Mouse (Mus musculus) MEL (cell line): ENCODE results near the gene Mdm1. TPM values are rescaled to one million over a fixed set of nuclear protein-coding genes. Genes with fewer than 3 reads are reported as not detected.

ENCODE experiments used
- DNase-seq: peaks from one replicate; pipeline ENCODE4 v3.0.0; 2011; ENCODE audit warnings: low read depth, low spot score
- H3K27ac ChIP-seq: 2 replicates; pipeline ENCODE4 v1.5.1; 2012; ENCODE audit warnings: low read depth, mild to moderate bottlenecking, control low read depth, low read length, moderate library complexity; ENCODE audit not compliant: control insufficient read depth
- H3K27me3 ChIP-seq, 2 experiments: fragments of 150-350 bp in 1 of 2; sonication (generic) in 1 of 2; 2 replicates each; pipeline ENCODE4 v1.6.1; 2012; ENCODE audit warnings: low read length in 2 of 2, mild to moderate bottlenecking in 2 of 2, improper control_type of control experiment in 1 of 2, moderate library complexity in 1 of 2; ENCODE audit not compliant: insufficient read depth in 2 of 2, control insufficient read depth in 1 of 2
- H3K36me3 ChIP-seq, 2 experiments: 2 replicates each; pipeline ENCODE4 v1.6.1; 2012 to 2014; ENCODE audit warnings: low read length in 2 of 2, improper control_type of control experiment in 1 of 2, inconsistent platforms in 1 of 2, mild to moderate bottlenecking in 1 of 2; ENCODE audit not compliant: insufficient read depth in 2 of 2, control insufficient read depth in 1 of 2
- H3K4me1 ChIP-seq, 2 experiments: fragments of 150-350 bp in 1 of 2; sonication (generic) in 1 of 2; 2 replicates each; pipeline ENCODE4 v1.6.1; 2012; ENCODE audit warnings: low read length in 2 of 2, improper control_type of control experiment in 1 of 2, mild to moderate bottlenecking in 1 of 2; ENCODE audit not compliant: insufficient read depth in 2 of 2, control insufficient read depth in 1 of 2
- H3K4me3 ChIP-seq, 2 experiments: fragments of 150-350 bp in 1 of 2; sonication (generic) in 1 of 2; 2 replicates each; pipeline ENCODE4 v1.5.1; 2012; ENCODE audit warnings: low read depth in 2 of 2, low read length in 2 of 2, mild to moderate bottlenecking in 2 of 2, moderate library complexity in 2 of 2, control low read depth in 1 of 2, improper control_type of control experiment in 1 of 2; ENCODE audit not compliant: control insufficient read depth in 1 of 2, insufficient read depth in 1 of 2
- H3K79me2 ChIP-seq: 2 replicates; pipeline ENCODE4 v1.6.1; 2012; ENCODE audit warnings: mild to moderate bottlenecking, low read length, moderate library complexity; ENCODE audit not compliant: control insufficient read depth, poor library complexity, insufficient read depth
- H3K9ac ChIP-seq: 2 replicates; pipeline ENCODE4 v1.6.1; 2012; ENCODE audit warnings: low read depth, mild to moderate bottlenecking, control low read depth, low read length, moderate library complexity; ENCODE audit not compliant: control insufficient read depth, poor library complexity, severe bottlenecking
- H3K9me3 ChIP-seq: fragments of 150-350 bp; sonication (generic); replicated peaks from 2 replicates; pipeline ENCODE4 v1.6.1; 2012; ENCODE audit warnings: mild to moderate bottlenecking, low read length, improper control_type of control experiment, moderate library complexity; ENCODE audit not compliant: insufficient read depth
- CHD2 ChIP-seq: IDR thresholded peaks from 2 replicates; pipeline ENCODE4 v1.6.1; 2011; ENCODE audit warnings: low read length, improper control_type of control experiment
- CTCF ChIP-seq, 3 experiments: IDR thresholded peaks in 2 of 3; conservative IDR thresholded peaks in 1 of 3; 2 replicates each; pipeline ENCODE4 v1.5.1; 2011 to 2012; ENCODE audit warnings: low read length in 3 of 3, low read depth in 2 of 3, mild to moderate bottlenecking in 2 of 3, improper control_type of control experiment in 1 of 3, inconsistent platforms in 1 of 3, mixed read lengths in 1 of 3, moderate library complexity in 1 of 3; ENCODE audit not compliant: control insufficient read depth in 1 of 3, insufficient read depth in 1 of 3, poor library complexity in 1 of 3, severe bottlenecking in 1 of 3
- E2F4 ChIP-seq: IDR thresholded peaks from 2 replicates; pipeline ENCODE4 v1.6.1; 2011; ENCODE audit warnings: low read depth, low read length, improper control_type of control experiment, borderline replicate concordance
- ELF1 ChIP-seq: IDR thresholded peaks from 2 replicates; pipeline ENCODE4 v1.6.1; 2014; ENCODE audit warnings: low read depth, mild to moderate bottlenecking, inconsistent platforms, low read length, improper control_type of control experiment, moderate library complexity
- EP300 ChIP-seq, 2 experiments: IDR thresholded peaks; 2 replicates each; pipeline ENCODE4 v1.6.1; 2011; ENCODE audit warnings: improper control_type of control experiment in 2 of 2, low read length in 2 of 2, low read depth in 1 of 2, mild to moderate bottlenecking in 1 of 2
- ETS1 ChIP-seq: IDR thresholded peaks from 2 replicates; pipeline ENCODE4 v1.6.1; 2012; ENCODE audit warnings: low read depth, mild to moderate bottlenecking, inconsistent platforms, low read length, improper control_type of control experiment, moderate library complexity
- GABPA ChIP-seq: IDR thresholded peaks from 2 replicates; pipeline ENCODE4 v1.6.1; 2012; ENCODE audit warnings: low read depth, mild to moderate bottlenecking, inconsistent platforms, low read length, improper control_type of control experiment, moderate library complexity
- GATA1 ChIP-seq: IDR thresholded peaks from 2 replicates; pipeline ENCODE4 v1.6.1; 2011; ENCODE audit warnings: low read depth, low read length, improper control_type of control experiment
- HCFC1 ChIP-seq: IDR thresholded peaks from 2 replicates; pipeline ENCODE4 v1.6.1; 2012; ENCODE audit warnings: low read depth, mild to moderate bottlenecking, inconsistent platforms, low read length, improper control_type of control experiment, moderate library complexity
- MAFK ChIP-seq: IDR thresholded peaks from 2 replicates; pipeline ENCODE4 v1.6.1; 2011; ENCODE audit warnings: low read depth, mild to moderate bottlenecking, low read length, improper control_type of control experiment, borderline replicate concordance
- MAX ChIP-seq: IDR thresholded peaks from 2 replicates; pipeline ENCODE4 v1.6.1; 2011; ENCODE audit warnings: low read length, improper control_type of control experiment
- MAZ ChIP-seq: IDR thresholded peaks from 2 replicates; pipeline ENCODE4 v1.6.1; 2012; ENCODE audit warnings: low read depth, mild to moderate bottlenecking, inconsistent platforms, low read length, improper control_type of control experiment
- MYC ChIP-seq: IDR thresholded peaks from 2 replicates; pipeline ENCODE4 v1.6.1; 2011; ENCODE audit warnings: low read depth, mild to moderate bottlenecking, low read length, improper control_type of control experiment, moderate library complexity
- SIN3A ChIP-seq: IDR thresholded peaks from 2 replicates; pipeline ENCODE4 v1.6.1; 2012; ENCODE audit warnings: low read length, improper control_type of control experiment, inconsistent platforms
- TBP ChIP-seq: IDR thresholded peaks from 2 replicates; pipeline ENCODE4 v1.8.0; 2011; ENCODE audit warnings: low read depth, low read length, improper control_type of control experiment
- UBTF ChIP-seq: IDR thresholded peaks from 2 replicates; pipeline ENCODE4 v1.6.1; 2012; ENCODE audit warnings: low read depth, mild to moderate bottlenecking, inconsistent platforms, low read length, improper control_type of control experiment, moderate library complexity, borderline replicate concordance; ENCODE audit not compliant: insufficient read depth
- USF1 ChIP-seq: IDR thresholded peaks from 2 replicates; pipeline ENCODE4 v1.6.1; 2014; ENCODE audit warnings: low read depth, mild to moderate bottlenecking, inconsistent platforms, low read length, improper control_type of control experiment, moderate library complexity
- USF2 ChIP-seq, 2 experiments: IDR thresholded peaks; 2 replicates each; pipeline ENCODE4 v1.6.1; 2011 to 2012; ENCODE audit warnings: improper control_type of control experiment in 2 of 2, low read length in 2 of 2, borderline replicate concordance in 1 of 2, inconsistent platforms in 1 of 2, low read depth in 1 of 2, mild to moderate bottlenecking in 1 of 2; ENCODE audit not compliant: insufficient read depth in 1 of 2
- ZC3H11A ChIP-seq: IDR thresholded peaks from 2 replicates; pipeline ENCODE4 v1.6.1; 2012; ENCODE audit warnings: low read depth, mild to moderate bottlenecking, inconsistent platforms, low read length, improper control_type of control experiment
- polyA plus RNA-seq, 2 experiments: library from polyadenylated mRNA; stranded (reverse) in 1 of 2; unstranded in 1 of 2; fragments of >175 nt in 1 of 2; fragments of >200 nt in 1 of 2; gene quantifications; 2 replicates each; pipeline versions ENCODE4 v1.2.1 to v1.2.4; 2012; ENCODE audit warnings: low replicate concordance in 2 of 2, low read depth in 1 of 2; ENCODE audit not compliant: insufficient read length in 2 of 2, insufficient read depth in 1 of 2, missing spikeins in 1 of 2
- total RNA-seq: library from RNA; depleted of rRNA; stranded (reverse); fragments of 300-350 nt; gene quantifications from 2 replicates; pipeline ENCODE4 v1.2.3, GENCODE M21; 2012

The Mdm1 gene
- total and polyA plus RNA-seq, 3 experiments: 27.9 to 44.5 TPM; not detected in 1

DNA sequence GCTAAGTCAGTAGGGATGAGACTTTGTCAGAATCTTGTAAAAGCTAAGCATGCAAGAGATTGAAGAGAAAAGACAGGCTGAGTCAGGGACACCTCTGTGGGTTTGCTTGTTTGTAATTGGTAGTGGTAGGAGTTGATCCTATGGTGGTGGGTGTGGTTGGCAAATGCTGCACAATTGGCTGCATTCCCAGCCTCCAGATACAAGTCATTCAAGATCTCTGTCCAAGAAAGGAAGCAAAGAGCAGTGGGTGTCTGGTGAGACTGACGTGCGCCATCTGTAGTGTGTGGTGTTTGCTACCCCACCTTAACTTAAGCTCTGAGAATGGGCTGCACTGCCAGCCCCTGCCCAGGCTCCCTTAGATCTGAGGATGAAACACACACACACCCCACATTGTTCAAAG is 19.5 kb downstream of the Mdm1 start:
- H3K36me3 ChIP-seq: peaks cover 0 to 3% of the 10 kb centered on the region in 2 experiments; a peak in 2 of 4 replicates
- no peaks in the 10 kb centered on the region; the same call in 1 of the 2 replicates for H3K79me2 ChIP-seq
- H3K27ac ChIP-seq: no peak overlapping the region
- H3K4me1 ChIP-seq: no peaks in the 10 kb centered on the region
- peak; percentile 36 for DNase-seq
- H3K9me3 ChIP-seq: no peaks in the 10 kb centered on the region
- H3K9ac ChIP-seq: no peak overlapping the region
- TF ChIP-seq MAFK (no peak), MYC (no peak), E2F4 (no peak), CTCF (IDR thresholded peaks at IDR 0.05 in 2 of 3, conservative IDR thresholded peaks at IDR 0.05 in 1 of 3; ENCODE audit: control insufficient read depth in 1 of 3, insufficient read depth in 1 of 3, low read depth in 2 of 3, low read length in 3 of 3, poor library complexity in 1 of 3, severe bottlenecking in 1 of 3) (no peak), ELF1 (no peak), EP300 (IDR thresholded peaks at IDR 0.05; ENCODE audit: low read depth in 1 of 2, low read length in 2 of 2) (no peak), USF2 (IDR thresholded peaks at IDR 0.05; ENCODE audit: borderline replicate concordance in 1 of 2, insufficient read depth in 1 of 2, low read depth in 1 of 2, low read length in 2 of 2) (no peak), CHD2 (no peak), ETS1 (no peak), UBTF (no peak), SIN3A (no peak), MAX (no peak), GABPA (no peak), ZC3H11A (no peak), HCFC1 (no peak), GATA1 (no peak), MAZ (no peak), TBP (no peak)
- H3K27me3 ChIP-seq: no peaks in the 10 kb centered on the region
- H3K4me3 ChIP-seq: no peak overlapping the region

DNA sequence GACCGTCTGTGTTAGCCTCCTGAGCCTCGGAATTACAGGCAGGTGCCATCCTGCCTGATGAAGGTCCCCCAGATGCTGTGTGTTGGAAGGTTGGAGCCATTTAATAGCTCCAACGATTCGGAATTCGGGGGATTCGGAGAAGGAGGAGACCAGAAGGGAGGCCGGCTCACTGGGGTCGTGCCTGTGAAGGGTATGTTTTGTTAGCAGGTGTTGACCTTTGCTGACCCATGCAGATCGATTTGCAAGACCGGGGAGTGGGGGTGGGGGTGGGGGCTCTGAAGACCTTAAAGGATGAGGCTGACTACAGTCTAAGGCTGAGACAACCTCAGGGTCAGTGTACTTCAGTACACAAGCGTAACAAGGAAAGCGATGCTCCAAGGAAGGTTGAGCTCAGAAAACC is 27.6 kb downstream of the Mdm1 start:
- Histone ChIP-seq H3K4me3 (no peak overlapping the region), H3K36me3 (no peaks in the 10 kb centered on the region; a peak in 1 of 4 replicates), H3K9ac (no peak overlapping the region), H3K4me1 (no peaks in the 10 kb centered on the region; a peak in 1 of 4 replicates), H3K27me3 (no peaks in the 10 kb centered on the region), H3K9me3 (no peaks in the 10 kb centered on the region), H3K79me2 (no peaks in the 10 kb centered on the region), H3K27ac (no peak overlapping the region)
- TF ChIP-seq USF1 (no peak), EP300 (IDR thresholded peaks at IDR 0.05; ENCODE audit: low read depth in 1 of 2, low read length in 2 of 2) (no peak)
- DNase-seq: no peak
